Mouse (Mus musculus) lung, embryonic 16.5 days (tissue): Measurements from ENCODE around the gene Chrna9. TPM values are rescaled to one million over a fixed set of nuclear protein-coding genes. Genes with fewer than 3 reads are reported as not detected.

Source experiments
- ATAC-seq: fragments of 200-750 bp; cut with Nextera tagmentation; 2 replicates; pipeline ENCODE4 v1.8.0; 2017; ENCODE audit warnings: low read depth, mild to moderate bottlenecking, moderate library complexity
- H3K27ac ChIP-seq: fragments of 300-500 bp; sonication (generic); 2 replicates; pipeline ENCODE4 v1.5.1; 2014; ENCODE audit warnings: mild to moderate bottlenecking, control low read depth, low read length
- H3K27me3 ChIP-seq: fragments of 300-500 bp; sonication (generic); 2 replicates; pipeline ENCODE4 v1.6.1; 2014; ENCODE audit warnings: low read depth, low read length, mixed read lengths; ENCODE audit not compliant: control insufficient read depth, insufficient read depth
- H3K36me3 ChIP-seq: fragments of 300-500 bp; sonication (generic); 2 replicates; pipeline ENCODE4 v1.6.1; 2014; ENCODE audit warnings: low read length; ENCODE audit not compliant: control insufficient read depth, insufficient read depth
- H3K4me1 ChIP-seq: fragments of 300-500 bp; sonication (generic); replicated peaks from 2 replicates; pipeline ENCODE4 v1.6.1; 2014; ENCODE audit warnings: low read length, mixed read lengths; ENCODE audit not compliant: control insufficient read depth, insufficient read depth
- H3K4me2 ChIP-seq: fragments of 300-500 bp; sonication (generic); 2 replicates; pipeline ENCODE4 v1.6.1; 2014; ENCODE audit warnings: low read depth, low read length, control low read depth
- H3K4me3 ChIP-seq: fragments of 300-500 bp; sonication (generic); 2 replicates; pipeline ENCODE4 v1.5.1; 2014; ENCODE audit warnings: mild to moderate bottlenecking, low read length, control low read depth
- H3K9ac ChIP-seq: fragments of 300-500 bp; sonication (generic); 2 replicates; pipeline ENCODE4 v1.6.1; 2014; ENCODE audit warnings: low read length, control low read depth
- H3K9me3 ChIP-seq: fragments of 300-500 bp; sonication (generic); 2 replicates; pipeline ENCODE4 v1.6.1; 2016; ENCODE audit warnings: low read length; ENCODE audit not compliant: control insufficient read depth
- WGBS: fragments of 180-500 bp; shearing (Covaris S2); extraction: QIAGEN DNeasy Blood & Tissue Kit; methylation state at CpG from one replicate; pipeline ENCODE4 v1.1.7; 2014; 5-methylcytosine and 5-hydroxymethylcytosine counted together
- polyA plus RNA-seq: library from polyadenylated mRNA; unstranded; fragments of >200 nt; fragmentation: Nextera tagmentation; extraction: Ambion mirVana; gene quantifications from 2 replicates; pipeline ENCODE4 v1.2.1, GENCODE M21; 2015

Gene Chrna9
- polyA plus RNA-seq, 1 experiment from 2014 or later = 0.75 TPM

- H3K4me2 ChIP-seq = no peak overlapping the region
- H3K9me3 ChIP-seq = no peaks in the 10 kb centered on the region
- no peaks in the 10 kb centered on the region; the same call in 1 of the 2 replicates for H3K4me1 ChIP-seq
- H3K4me3 ChIP-seq = no peak overlapping the region
- no peaks in the 10 kb centered on the region for H3K27me3 ChIP-seq
- no peak overlapping the region for H3K27ac ChIP-seq
- no peak for ATAC-seq
- H3K9ac ChIP-seq = no peak overlapping the region
- H3K36me3 ChIP-seq = no peaks in the 10 kb centered on the region
Observed at GRCm38 (mm10) chr5:65997813-65998212, 63.1 kb downstream of the Chrna9 start.

- Histone ChIP-seq H3K4me2 (no peak overlapping the region), H3K4me3 (no peak overlapping the region), H3K27ac (no peak overlapping the region), H3K9ac (no peak overlapping the region), H3K36me3 (no peaks in the 10 kb centered on the region), H3K4me1 (peaks cover 2% of the 10 kb centered on the region), H3K9me3 (no peaks in the 10 kb centered on the region), H3K27me3 (no peaks in the 10 kb centered on the region)
- no peak for ATAC-seq
- WGBS = 65% methylated on average over 7 of the region's 7 CpGs
Observed at GRCm38 (mm10) chr5:65999106-65999505, 64.4 kb downstream of the Chrna9 start.

- Histone ChIP-seq H3K27me3 (no peaks in the 10 kb centered on the region), H3K9me3 (no peaks in the 10 kb centered on the region), H3K27ac (no peak overlapping the region), H3K9ac (no peak overlapping the region), H3K4me2 (no peak overlapping the region), H3K4me1 (peaks cover 2% of the 10 kb centered on the region), H3K4me3 (no peak overlapping the region), H3K36me3 (no peaks in the 10 kb centered on the region)
- ATAC-seq = peak; percentile 44; the same call in 1 of the 2 replicates
- WGBS = 55% methylated on average over 7 of the region's 7 CpGs
Observed at GRCm38 (mm10) chr5:66000074-66000473, 65.4 kb downstream of the Chrna9 start.

- no peaks in the 10 kb centered on the region for H3K36me3 ChIP-seq
- H3K27ac ChIP-seq = no peak overlapping the region
- H3K9me3 ChIP-seq = no peaks in the 10 kb centered on the region
- no peak overlapping the region for H3K4me3 ChIP-seq
- 29% methylated on average over 6 of the region's 6 CpGs for WGBS
- H3K9ac ChIP-seq = no peak overlapping the region
- H3K4me1 ChIP-seq = peaks cover 2% of the 10 kb centered on the region
- no peaks in the 10 kb centered on the region for H3K27me3 ChIP-seq
- H3K4me2 ChIP-seq = no peak overlapping the region
- ATAC-seq = no peak
Observed at GRCm38 (mm10) chr5:66000567-66001125, 65.9 kb downstream of the Chrna9 start.

GRCm38 (mm10) chr5:66001232-66001631 is 66.5 kb downstream of the Chrna9 start:
- WGBS = 62% methylated on average over 5 of the region's 5 CpGs
- Histone ChIP-seq H3K4me1 (peaks cover 2% of the 10 kb centered on the region), H3K27me3 (no peaks in the 10 kb centered on the region), H3K9ac (no peak overlapping the region), H3K36me3 (no peaks in the 10 kb centered on the region), H3K4me2 (no peak overlapping the region), H3K9me3 (no peaks in the 10 kb centered on the region), H3K27ac (no peak overlapping the region), H3K4me3 (no peak overlapping the region)
- ATAC-seq = no peak

- peaks cover 6% of the 10 kb centered on the region for H3K4me1 ChIP-seq
- H3K27ac ChIP-seq = peak within 1 kb of the TSS; percentile 66
- ATAC-seq = peak; percentile 50
- peak within 1 kb of the TSS; percentile 31 for H3K4me2 ChIP-seq
- H3K9me3 ChIP-seq = no peaks in the 10 kb centered on the region
- no peaks in the 10 kb centered on the region for H3K27me3 ChIP-seq
- WGBS = 39% methylated on average over 14 of the region's 14 CpGs
- H3K4me3 ChIP-seq = no peak within 1 kb of the TSS
- H3K36me3 ChIP-seq = no peaks in the 10 kb centered on the region
- no peak within 1 kb of the TSS; the same call in 1 of the 2 replicates for H3K9ac ChIP-seq
Observed at GRCm38 (mm10) chr5:66004134-66004925, 69.6 kb downstream of the Chrna9 start, which contains the start of gene 9130230L23Rik. Gene 9130230L23Rik (minus strand): TSS chr5:66004285.

GRCm38 (mm10) chr5:66005041-66005678 is 70.4 kb downstream of the Chrna9 start:
- Histone ChIP-seq H3K36me3 (no peaks in the 10 kb centered on the region), H3K4me2 (peak overlapping the region; percentile 31), H3K4me1 (peaks cover 6% of the 10 kb centered on the region), H3K9ac (no peak overlapping the region), H3K27ac (peak overlapping the region; percentile 66), H3K27me3 (no peaks in the 10 kb centered on the region), H3K9me3 (no peaks in the 10 kb centered on the region), H3K4me3 (no peak overlapping the region)
- 31% methylated on average over 16 of the region's 16 CpGs for WGBS
- 0 out of 2 replicates have a peak, but pooled peaks have one; percentile 4 for ATAC-seq

- Histone ChIP-seq H3K27ac (peak overlapping the region; percentile 65), H3K36me3 (no peaks in the 10 kb centered on the region), H3K9me3 (no peaks in the 10 kb centered on the region), H3K4me1 (peaks cover 6% of the 10 kb centered on the region; the same call in 1 of the 2 replicates), H3K4me2 (no peak overlapping the region), H3K9ac (no peak overlapping the region), H3K4me3 (no peak overlapping the region), H3K27me3 (no peaks in the 10 kb centered on the region)
- WGBS = 66% methylated on average over 15 of the region's 15 CpGs
- ATAC-seq = peak; percentile 70
Observed at GRCm38 (mm10) chr5:66008245-66008967, 73.7 kb downstream of the Chrna9 start.

GRCm38 (mm10) chr5:66013999-66014398 is 79.3 kb downstream of the Chrna9 start:
- H3K4me3 ChIP-seq = no peak overlapping the region
- no peak overlapping the region for H3K27ac ChIP-seq
- peaks cover 3% of the 10 kb centered on the region; the same call in 1 of the 2 replicates for H3K4me1 ChIP-seq
- H3K9ac ChIP-seq = no peak overlapping the region
- 53% methylated on average over 3 of the region's 3 CpGs for WGBS
- H3K27me3 ChIP-seq = no peaks in the 10 kb centered on the region
- H3K36me3 ChIP-seq = no peaks in the 10 kb centered on the region
- no peak overlapping the region for H3K4me2 ChIP-seq
- no peak for ATAC-seq
- no peaks in the 10 kb centered on the region for H3K9me3 ChIP-seq
